Mouse (Mus musculus): ENCODE results near the gene Actn1. TPM values are rescaled to one million over a fixed set of nuclear protein-coding genes. Genes with fewer than 3 reads are reported as not detected.

Gene Actn1
- polyA plus RNA-seq, 1 experiment from 2014 or later: 8.9 TPM

GRCm38 (mm10) chr12:80164526-80164925 is 95.6 kb downstream of the Actn1 start:
- 95% methylated on average over 8 of the region's 8 CpGs for WGBS
- H3K36me3 ChIP-seq: no peaks in the 10 kb centered on the region
- H3K4me3 ChIP-seq: no peak overlapping the region
- H3K4me2 ChIP-seq (replicated peaks): no peak overlapping the region
- ATAC-seq (replicated peaks): no peak
- H3K27ac ChIP-seq (replicated peaks): no peak overlapping the region
- peaks cover 9% of the 10 kb centered on the region for H3K4me1 ChIP-seq
- H3K9me3 ChIP-seq: no peaks in the 10 kb centered on the region
- H3K27me3 ChIP-seq: no peaks in the 10 kb centered on the region
- no peak overlapping the region for H3K9ac ChIP-seq (replicated peaks)

GRCm38 (mm10) chr12:80162448-80162847 is 97.7 kb downstream of the Actn1 start:
- WGBS: 68% methylated on average over 3 of the region's 3 CpGs
- no peak overlapping the region for H3K4me2 ChIP-seq (replicated peaks)
- H3K27me3 ChIP-seq: no peaks in the 10 kb centered on the region
- H3K36me3 ChIP-seq: no peaks in the 10 kb centered on the region
- peaks cover 6% of the 10 kb centered on the region for H3K4me1 ChIP-seq
- no peaks in the 10 kb centered on the region for H3K9me3 ChIP-seq
- H3K27ac ChIP-seq (replicated peaks): no peak overlapping the region
- ATAC-seq (replicated peaks): no peak
- no peak overlapping the region for H3K4me3 ChIP-seq
- H3K9ac ChIP-seq (replicated peaks): no peak overlapping the region

- H3K4me3 ChIP-seq: no peak overlapping the region
- WGBS: 9% methylated on average over 5 of the region's 5 CpGs
- 0 out of 2 replicates have a peak, but pooled peaks have one; percentile 35 for ATAC-seq (replicated peaks)
These were observed 102.5 kb downstream of the Actn1 start for GRCm38 (mm10) chr12:80157675-80158074.

GRCm38 (mm10) chr12:80153687-80154326 is 106.4 kb downstream of the Actn1 start:
- ATAC-seq (replicated peaks): no peak
- Histone ChIP-seq H3K27ac (replicated peaks) (no peak overlapping the region), H3K9ac (replicated peaks) (no peak overlapping the region), H3K4me1 (no peaks in the 10 kb centered on the region), H3K27me3 (no peaks in the 10 kb centered on the region), H3K36me3 (no peaks in the 10 kb centered on the region), H3K9me3 (no peaks in the 10 kb centered on the region), H3K4me3 (no peak overlapping the region), H3K4me2 (replicated peaks) (no peak overlapping the region)
- 40% methylated on average over 10 of the region's 10 CpGs for WGBS

More at GRCm38 (mm10) chr12:80157675-80158074, 102.5 kb downstream of the Actn1 start:
- no peaks in the 10 kb centered on the region for H3K36me3 ChIP-seq
- no peaks in the 10 kb centered on the region for H3K9me3 ChIP-seq
- H3K9ac ChIP-seq (replicated peaks): no peak overlapping the region
- H3K4me2 ChIP-seq (replicated peaks): no peak overlapping the region
- no peaks in the 10 kb centered on the region for H3K4me1 ChIP-seq
- no peaks in the 10 kb centered on the region for H3K27me3 ChIP-seq
- H3K27ac ChIP-seq (replicated peaks): no peak overlapping the region

GRCm38 (mm10) chr12:80153078-80153477 is 107.1 kb downstream of the Actn1 start:
- 82% methylated on average over 6 of the region's 6 CpGs for WGBS

GRCm38 (mm10) chr12:80151821-80152220 is 108.3 kb downstream of the Actn1 start:
- no peaks in the 10 kb centered on the region for H3K4me1 ChIP-seq
- H3K27ac ChIP-seq (replicated peaks): no peak overlapping the region
- ATAC-seq (replicated peaks): no peak
- WGBS: 92% methylated on average over 6 of the region's 6 CpGs
- H3K4me2 ChIP-seq (replicated peaks): no peak overlapping the region
- no peak overlapping the region for H3K4me3 ChIP-seq
- no peaks in the 10 kb centered on the region for H3K27me3 ChIP-seq
- H3K36me3 ChIP-seq: no peaks in the 10 kb centered on the region
- H3K9ac ChIP-seq (replicated peaks): no peak overlapping the region
- H3K9me3 ChIP-seq: no peaks in the 10 kb centered on the region

More at GRCm38 (mm10) chr12:80153078-80153477, 107.1 kb downstream of the Actn1 start:
- Histone ChIP-seq H3K36me3 (no peaks in the 10 kb centered on the region), H3K4me2 (replicated peaks) (no peak overlapping the region), H3K4me3 (no peak overlapping the region), H3K9me3 (no peaks in the 10 kb centered on the region), H3K9ac (replicated peaks) (no peak overlapping the region), H3K27me3 (no peaks in the 10 kb centered on the region), H3K4me1 (no peaks in the 10 kb centered on the region), H3K27ac (replicated peaks) (no peak overlapping the region)
- no peak for ATAC-seq (replicated peaks)

- WGBS: 34% methylated on average over 8 of the region's 8 CpGs
- no peak for ATAC-seq (replicated peaks)
- no peaks in the 10 kb centered on the region for H3K9me3 ChIP-seq
- peaks cover 8% of the 10 kb centered on the region for H3K4me1 ChIP-seq
- H3K36me3 ChIP-seq: no peaks in the 10 kb centered on the region
- H3K27ac ChIP-seq (replicated peaks): no peak overlapping the region
- H3K4me2 ChIP-seq (replicated peaks): no peak overlapping the region
- no peak overlapping the region for H3K9ac ChIP-seq (replicated peaks)
- no peak overlapping the region for H3K4me3 ChIP-seq
- H3K27me3 ChIP-seq: no peaks in the 10 kb centered on the region
These were observed 109.5 kb downstream of the Actn1 start for GRCm38 (mm10) chr12:80150624-80151023.

- H3K9me3 ChIP-seq: no peaks in the 10 kb centered on the region
- ATAC-seq (replicated peaks): no peak
- no peak overlapping the region for H3K27ac ChIP-seq (replicated peaks)
- WGBS: 87% methylated on average over 11 of the region's 11 CpGs
- no peak overlapping the region for H3K9ac ChIP-seq (replicated peaks)
- H3K27me3 ChIP-seq: no peaks in the 10 kb centered on the region
- no peaks in the 10 kb centered on the region for H3K36me3 ChIP-seq
- no peak overlapping the region for H3K4me2 ChIP-seq (replicated peaks)
- peaks cover 12% of the 10 kb centered on the region for H3K4me1 ChIP-seq
- no peak overlapping the region for H3K4me3 ChIP-seq
These were observed 112.5 kb downstream of the Actn1 start for GRCm38 (mm10) chr12:80147563-80148214.

GRCm38 (mm10) chr12:80146227-80147223 is 113.6 kb downstream of the Actn1 start:
- Histone ChIP-seq H3K9ac (replicated peaks) (no peak overlapping the region), H3K9me3 (no peaks in the 10 kb centered on the region), H3K4me3 (no peak overlapping the region), H3K36me3 (no peaks in the 10 kb centered on the region), H3K27ac (replicated peaks) (0 out of 2 replicates have a peak overlapping the region, but pooled peaks have one; percentile 23), H3K4me2 (replicated peaks) (no peak overlapping the region), H3K4me1 (peaks cover 12% of the 10 kb centered on the region), H3K27me3 (no peaks in the 10 kb centered on the region)
- 47% methylated on average over 21 of the region's 21 CpGs for WGBS
- peak; percentile 55; the same call in 1 of the 2 replicates for ATAC-seq (replicated peaks)

GRCm38 (mm10) chr12:80145365-80145764 is 114.8 kb downstream of the Actn1 start:
- Histone ChIP-seq H3K27ac (replicated peaks) (0 out of 2 replicates have a peak overlapping the region, but pooled peaks have one; percentile 23), H3K4me3 (no peak overlapping the region), H3K9ac (replicated peaks) (no peak overlapping the region), H3K4me1 (peaks cover 12% of the 10 kb centered on the region), H3K27me3 (no peaks in the 10 kb centered on the region), H3K36me3 (no peaks in the 10 kb centered on the region), H3K9me3 (no peaks in the 10 kb centered on the region), H3K4me2 (replicated peaks) (no peak overlapping the region)
- 9% methylated on average over 8 of the region's 8 CpGs for WGBS
- ATAC-seq (replicated peaks): no peak

- no peak overlapping the region for H3K4me3 ChIP-seq
- no peak overlapping the region for H3K4me2 ChIP-seq (replicated peaks)
- H3K27me3 ChIP-seq: no peaks in the 10 kb centered on the region
- H3K9me3 ChIP-seq: no peaks in the 10 kb centered on the region
- H3K36me3 ChIP-seq: no peaks in the 10 kb centered on the region
- 53% methylated on average over 3 of the region's 3 CpGs for WGBS
- no peak for ATAC-seq (replicated peaks)
- H3K27ac ChIP-seq (replicated peaks): no peak overlapping the region
- H3K4me1 ChIP-seq: peaks cover 12% of the 10 kb centered on the region
- no peak overlapping the region for H3K9ac ChIP-seq (replicated peaks)
These were observed 115.3 kb downstream of the Actn1 start for GRCm38 (mm10) chr12:80144846-80145245.

- no peak overlapping the region for H3K4me3 ChIP-seq
- peaks cover 12% of the 10 kb centered on the region for H3K4me1 ChIP-seq
- no peaks in the 10 kb centered on the region for H3K27me3 ChIP-seq
- H3K4me2 ChIP-seq (replicated peaks): no peak overlapping the region
- H3K9me3 ChIP-seq: no peaks in the 10 kb centered on the region
- 21% methylated on average over 7 of the region's 7 CpGs for WGBS
- H3K36me3 ChIP-seq: no peaks in the 10 kb centered on the region
- H3K27ac ChIP-seq (replicated peaks): no peak overlapping the region
- ATAC-seq (replicated peaks): no peak
- H3K9ac ChIP-seq (replicated peaks): no peak overlapping the region
These were observed 118.7 kb downstream of the Actn1 start for GRCm38 (mm10) chr12:80141470-80141869.

Data from forebrain, embryonic 15.5 days (tissue).